Mouse (Mus musculus): ENCODE measurements around the gene Csrnp3.

DNA sequence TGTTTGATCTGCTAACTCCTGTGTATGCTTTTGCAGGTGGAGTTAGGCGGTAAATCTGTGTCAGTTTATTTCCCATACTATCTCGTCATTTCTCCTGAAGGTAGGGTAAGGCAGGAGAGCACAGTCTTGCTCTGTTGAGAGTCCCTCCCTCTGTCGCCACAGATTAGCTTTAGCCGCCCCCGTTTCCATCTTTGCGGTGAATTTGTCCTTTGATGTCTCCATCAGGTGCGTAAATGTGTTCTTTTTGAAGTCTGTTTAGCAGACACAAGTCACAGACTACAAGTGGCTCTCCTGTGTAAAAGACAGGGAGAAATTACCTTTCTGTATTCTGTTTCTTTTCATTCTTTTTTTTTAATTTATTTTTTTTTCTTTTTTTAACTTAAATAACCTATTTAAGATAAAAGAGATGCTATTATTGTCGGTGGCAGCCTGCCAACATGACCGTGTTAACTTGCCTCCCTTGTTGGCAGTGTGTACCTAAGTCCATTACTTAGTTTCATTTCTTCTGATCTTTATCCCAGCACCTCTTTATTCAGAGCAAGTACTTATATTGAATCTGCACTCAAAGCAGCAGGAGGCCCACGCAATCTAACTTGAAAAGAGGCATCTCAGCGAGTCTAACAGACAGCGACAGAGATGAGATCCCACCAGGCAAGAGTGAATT, 25.5 kb downstream of the Csrnp3 start:
- TF ChIP-seq POLR2A (IDR thresholded peaks at IDR 0.05; ENCODE audit: control insufficient read depth in 1 of 2, insufficient read depth in 1 of 2, low read depth in 1 of 2, low read length in 2 of 2, poor library complexity in 1 of 2) (no peak), CTCF (IDR thresholded peaks at IDR 0.05 in 2 of 3, conservative IDR thresholded peaks at IDR 0.05 in 1 of 3; ENCODE audit: control insufficient read depth in 1 of 3, insufficient read depth in 1 of 3, low read depth in 2 of 3, low read length in 3 of 3, poor library complexity in 1 of 3, severe bottlenecking in 1 of 3) (no peak), GABPA (IDR thresholded peaks at IDR 0.05; ENCODE audit: low read depth, low read length) (no peak), RAD21 (IDR thresholded peaks at IDR 0.05; ENCODE audit: low read depth, low read length) (no peak), TCF12 (IDR thresholded peaks at IDR 0.05; ENCODE audit: low read depth, low read length) (no peak), UBTF (IDR thresholded peaks at IDR 0.05; ENCODE audit: borderline replicate concordance, insufficient read depth, low read depth, low read length) (no peak), KAT2A (conservative IDR thresholded peaks at IDR 0.05; ENCODE audit: low read depth, low read length) (no peak), NELFE (IDR thresholded peaks at IDR 0.05; ENCODE audit: low read depth, low read length) (no peak), EP300 (IDR thresholded peaks at IDR 0.05; ENCODE audit: low read depth in 1 of 2, low read length in 2 of 2) (no peak)
